Mouse (Mus musculus) intestine, embryonic 16.5 days (tissue): ENCODE data around the gene Sctr. TPM values are rescaled to one million over a fixed set of nuclear protein-coding genes. Genes with fewer than 3 reads are reported as not detected.

Experiments
- ATAC-seq: fragments of 200-750 bp; cut with Nextera tagmentation; 2 replicates; pipeline ENCODE4 v1.8.0; 2017; ENCODE audit warnings: moderate TSS enrichment, moderate library complexity
- H3K27ac ChIP-seq: fragments of 300-500 bp; sonication (generic); 2 replicates; pipeline ENCODE4 v1.5.1; 2014; ENCODE audit warnings: mild to moderate bottlenecking, low read length
- H3K27me3 ChIP-seq: fragments of 300-500 bp; sonication (generic); replicated peaks from 2 replicates; pipeline ENCODE4 v1.6.1; 2014; ENCODE audit warnings: low read length, control low read depth, mixed read lengths; ENCODE audit not compliant: control insufficient read depth, insufficient read depth
- H3K36me3 ChIP-seq: fragments of 300-500 bp; sonication (generic); 2 replicates; pipeline ENCODE4 v1.6.1; 2014; ENCODE audit warnings: low read length, control low read depth; ENCODE audit not compliant: control insufficient read depth, insufficient read depth
- H3K4me1 ChIP-seq: fragments of 300-500 bp; sonication (generic); 2 replicates; pipeline ENCODE4 v1.6.1; 2014; ENCODE audit warnings: low read length, control low read depth, mixed read lengths; ENCODE audit not compliant: control insufficient read depth, insufficient read depth
- H3K4me2 ChIP-seq: fragments of 300-500 bp; sonication (generic); 2 replicates; pipeline ENCODE4 v1.6.1; 2014; ENCODE audit warnings: low read depth, low read length, control low read depth
- H3K4me3 ChIP-seq: fragments of 300-500 bp; sonication (generic); 2 replicates; pipeline ENCODE4 v1.5.1; 2014; ENCODE audit warnings: mild to moderate bottlenecking, low read length
- H3K9ac ChIP-seq: fragments of 300-500 bp; sonication (generic); 2 replicates; pipeline ENCODE4 v1.6.1; 2014; ENCODE audit warnings: low read depth, low read length
- H3K9me3 ChIP-seq: fragments of 300-500 bp; sonication (generic); 2 replicates; pipeline ENCODE4 v1.6.1; 2016; ENCODE audit warnings: low read length, control low read depth; ENCODE audit not compliant: control insufficient read depth
- WGBS: fragments of 180-500 bp; shearing (Covaris S2); extraction: QIAGEN DNeasy Blood & Tissue Kit; methylation state at CpG from one replicate; pipeline ENCODE4 v1.1.7; 2014; 5-methylcytosine and 5-hydroxymethylcytosine counted together
- polyA plus RNA-seq: library from polyadenylated mRNA; unstranded; fragments of >200 nt; fragmentation: Nextera tagmentation; extraction: Ambion mirVana; gene quantifications from 2 replicates; pipeline ENCODE4 v1.2.1, GENCODE M21; 2015

Sctr gene
- polyA plus RNA-seq, 1 experiment from 2014 or later = 0.88 TPM

DNA sequence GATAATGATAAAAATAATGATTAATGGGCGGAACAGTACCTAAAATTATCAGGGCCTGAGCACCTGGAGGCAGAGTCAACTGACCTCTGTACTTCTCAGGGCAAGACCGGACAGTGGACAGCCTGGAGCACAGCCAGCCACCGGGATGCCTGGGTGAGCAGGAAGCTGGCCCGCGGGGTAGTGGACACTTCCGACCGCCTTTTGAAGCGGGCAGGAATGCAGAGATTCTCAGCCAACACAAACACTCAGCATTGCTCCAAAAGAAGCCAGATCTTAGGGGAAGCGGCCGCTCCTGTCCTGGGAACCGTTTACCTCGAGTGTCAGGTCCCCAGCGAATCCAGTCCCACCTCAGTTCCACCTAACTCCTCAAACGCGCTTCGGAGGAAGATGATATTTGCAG is 66.2 kb downstream of the Sctr start:
- peak overlapping the region; percentile 72 for H3K9ac ChIP-seq
- no peak for ATAC-seq
- H3K4me1 ChIP-seq = peaks cover 32% of the 10 kb centered on the region
- H3K4me2 ChIP-seq = peak overlapping the region; percentile 89
- H3K27me3 ChIP-seq = no peaks in the 10 kb centered on the region
- no peaks in the 10 kb centered on the region for H3K36me3 ChIP-seq
- H3K9me3 ChIP-seq = no peaks in the 10 kb centered on the region
- H3K27ac ChIP-seq = peak overlapping the region; percentile 55; the same call in 1 of the 2 replicates
- H3K4me3 ChIP-seq = peak overlapping the region; percentile 53
- 7% methylated on average over 16 of the region's 16 CpGs for WGBS

GRCm38 (mm10) chr1:120073519-120074306 is 67.0 kb downstream of the Sctr start, which contains the start of gene Tmem37:
Gene Tmem37 (minus strand): TSS chr1:120074074.
- 2% methylated on average over 40 of the region's 40 CpGs for WGBS
- Histone ChIP-seq H3K9me3 (no peaks in the 10 kb centered on the region), H3K27ac (peak within 1 kb of the TSS; percentile 57), H3K4me2 (peak within 1 kb of the TSS; percentile 89), H3K4me3 (peak within 1 kb of the TSS; percentile 53), H3K36me3 (no peaks in the 10 kb centered on the region), H3K27me3 (no peaks in the 10 kb centered on the region), H3K9ac (peak within 1 kb of the TSS; percentile 72), H3K4me1 (peaks cover 32% of the 10 kb centered on the region)
- peak; percentile 88 for ATAC-seq

- peak overlapping the region; percentile 89 for H3K4me2 ChIP-seq
- H3K4me3 ChIP-seq = peak overlapping the region; percentile 53; the same call in 1 of the 2 replicates
- H3K4me1 ChIP-seq = peaks cover 32% of the 10 kb centered on the region
- no peaks in the 10 kb centered on the region for H3K27me3 ChIP-seq
- peak; percentile 4; the same call in 1 of the 2 replicates for ATAC-seq
- H3K27ac ChIP-seq = peak overlapping the region; percentile 29
- peak overlapping the region; percentile 72; the same call in 1 of the 2 replicates for H3K9ac ChIP-seq
- WGBS = 24% methylated on average over 4 of the region's 4 CpGs
- no peaks in the 10 kb centered on the region for H3K36me3 ChIP-seq
- H3K9me3 ChIP-seq = no peaks in the 10 kb centered on the region
Measured at GRCm38 (mm10) chr1:120074307-120074702, 67.6 kb downstream of the Sctr start.

DNA sequence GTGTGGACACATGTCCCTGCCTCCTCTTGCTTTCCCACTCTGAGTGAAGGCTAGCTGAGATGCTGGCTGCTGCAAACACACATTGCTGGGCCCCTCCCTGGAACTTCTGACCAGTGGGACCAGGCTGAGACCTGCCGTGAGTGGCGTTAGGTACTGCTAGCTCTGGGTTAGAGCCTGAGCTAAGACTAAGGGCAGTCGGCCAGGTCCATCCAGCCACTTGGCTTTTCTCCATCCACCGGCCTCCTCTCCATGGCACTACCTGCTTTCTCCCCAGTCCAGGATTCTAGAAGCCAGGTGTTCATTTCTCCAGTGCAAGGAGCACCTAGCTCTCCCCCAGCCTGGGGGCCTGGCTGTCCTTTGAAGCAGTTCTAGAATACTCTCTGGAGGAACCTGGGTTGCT is 68.2 kb downstream of the Sctr start:
- Histone ChIP-seq H3K27ac (peak overlapping the region; percentile 45; the same call in 1 of the 2 replicates), H3K4me3 (no peak overlapping the region), H3K9me3 (no peaks in the 10 kb centered on the region), H3K36me3 (no peaks in the 10 kb centered on the region), H3K27me3 (no peaks in the 10 kb centered on the region), H3K9ac (no peak overlapping the region), H3K4me2 (no peak overlapping the region), H3K4me1 (peaks cover 28% of the 10 kb centered on the region)
- ATAC-seq = no peak
- 75% methylated on average over 4 of the region's 4 CpGs for WGBS

GRCm38 (mm10) chr1:120075507-120075906 is 68.8 kb downstream of the Sctr start:
- Histone ChIP-seq H3K27ac (no peak overlapping the region), H3K9me3 (no peaks in the 10 kb centered on the region), H3K9ac (peak overlapping the region; percentile 40; the same call in 1 of the 2 replicates), H3K27me3 (no peaks in the 10 kb centered on the region), H3K4me1 (peaks cover 23% of the 10 kb centered on the region), H3K4me3 (no peak overlapping the region), H3K4me2 (no peak overlapping the region), H3K36me3 (no peaks in the 10 kb centered on the region)
- ATAC-seq = no peak
- WGBS = 70% methylated on average over 5 of the region's 5 CpGs

- peaks cover 31% of the 10 kb centered on the region for H3K4me1 ChIP-seq
- H3K27me3 ChIP-seq = no peaks in the 10 kb centered on the region
- H3K36me3 ChIP-seq = no peaks in the 10 kb centered on the region
- H3K4me2 ChIP-seq = no peak overlapping the region
- no peak overlapping the region for H3K9ac ChIP-seq
- H3K27ac ChIP-seq = no peak overlapping the region
- H3K4me3 ChIP-seq = no peak overlapping the region
- no peaks in the 10 kb centered on the region for H3K9me3 ChIP-seq
- WGBS = 32% methylated on average over 9 of the region's 9 CpGs
- ATAC-seq = no peak
Measured at GRCm38 (mm10) chr1:120077746-120078410, 71.2 kb downstream of the Sctr start.

GRCm38 (mm10) chr1:120080632-120081031 is 73.9 kb downstream of the Sctr start:
- 100% methylated on average over 1 of the region's 1 CpGs for WGBS
- Histone ChIP-seq H3K4me3 (no peak overlapping the region), H3K4me2 (no peak overlapping the region), H3K27ac (no peak overlapping the region), H3K27me3 (no peaks in the 10 kb centered on the region), H3K36me3 (no peaks in the 10 kb centered on the region), H3K9me3 (no peaks in the 10 kb centered on the region), H3K9ac (no peak overlapping the region), H3K4me1 (peaks cover 33% of the 10 kb centered on the region)
- no peak for ATAC-seq

- H3K27ac ChIP-seq = peak overlapping the region; percentile 96
- H3K36me3 ChIP-seq = no peaks in the 10 kb centered on the region
- 19% methylated on average over 7 of the region's 7 CpGs for WGBS
- peak overlapping the region; percentile 36 for H3K4me2 ChIP-seq
- peak overlapping the region; percentile 45 for H3K9ac ChIP-seq
- H3K9me3 ChIP-seq = no peaks in the 10 kb centered on the region
- peak; percentile 83 for ATAC-seq
- H3K4me1 ChIP-seq = peaks cover 33% of the 10 kb centered on the region
- no peaks in the 10 kb centered on the region for H3K27me3 ChIP-seq
- H3K4me3 ChIP-seq = 0 out of 2 replicates have a peak overlapping the region, but pooled peaks have one; percentile 3
Measured at GRCm38 (mm10) chr1:120082957-120083585, 76.4 kb downstream of the Sctr start.

GRCm38 (mm10) chr1:120083921-120084517 is 77.3 kb downstream of the Sctr start:
- no peaks in the 10 kb centered on the region for H3K36me3 ChIP-seq
- no peaks in the 10 kb centered on the region for H3K27me3 ChIP-seq
- peak; percentile 74 for ATAC-seq
- H3K27ac ChIP-seq = peak overlapping the region; percentile 96
- no peak overlapping the region; the same call in 1 of the 2 replicates for H3K9ac ChIP-seq
- no peak overlapping the region for H3K4me3 ChIP-seq
- no peaks in the 10 kb centered on the region for H3K9me3 ChIP-seq
- WGBS = 29% methylated on average over 5 of the region's 5 CpGs
- H3K4me1 ChIP-seq = peaks cover 33% of the 10 kb centered on the region
- H3K4me2 ChIP-seq = peak overlapping the region; percentile 36
